Mouse (Mus musculus) Patski (cell line): ENCODE data around the gene Tada2a. TPM values are rescaled to one million over a fixed set of nuclear protein-coding genes. Genes with fewer than 3 reads are reported as not detected.
A peak's percentile ranks its signal among the peaks of the same experiment; 100 is the strongest.

Source experiments
- ATAC-seq: fragments of 100-300 bp; one replicate; pipeline ENCODE4 v1.8.0; 2021
- CTCF ChIA-PET: fragments of 350-600 bp; sonication (Branson Sonifier 250); formaldehyde crosslinking; loops from one replicate; lab custom pipeline; 2022; ENCODE audit warnings: inconsistent platforms; lab: Charles Lee
- POLR2A ChIA-PET: fragments of 350-600 bp; sonication (Branson Sonifier 250); formaldehyde crosslinking; loops from one replicate; lab custom pipeline; 2022; ENCODE audit warnings: antibody characterized with exemption, inconsistent platforms; lab: Charles Lee
- DNase-seq: peaks from one replicate; pipeline ENCODE4 v3.0.0-alpha.2; 2011; ENCODE audit warnings: low read depth, low spot score
- H3K27me3 ChIP-seq: fragments of 371-371 bp; one replicate; pipeline ENCODE4 v1.5.1; 2021
- CTCF ChIP-seq: fragments of 100-300 bp; IDR thresholded peaks from one replicate; pipeline ENCODE4 v1.5.1; 2021
- in situ Hi-C: fragments of 300-500 bp; cut with MboI; formaldehyde crosslinking; loops from 3 replicates; pipeline ENCODE4 v1.11.1; 2018; ENCODE audit warnings: low pct_unique_long_range_greater_than_20kb, mixed read lengths
- polyA plus RNA-seq: library from polyadenylated mRNA; unstranded; gene quantifications from one replicate; pipeline ENCODE4 v1.2.3, GENCODE M21; 2021

Gene Tada2a
- 22.9 TPM for polyA plus RNA-seq

DNA sequence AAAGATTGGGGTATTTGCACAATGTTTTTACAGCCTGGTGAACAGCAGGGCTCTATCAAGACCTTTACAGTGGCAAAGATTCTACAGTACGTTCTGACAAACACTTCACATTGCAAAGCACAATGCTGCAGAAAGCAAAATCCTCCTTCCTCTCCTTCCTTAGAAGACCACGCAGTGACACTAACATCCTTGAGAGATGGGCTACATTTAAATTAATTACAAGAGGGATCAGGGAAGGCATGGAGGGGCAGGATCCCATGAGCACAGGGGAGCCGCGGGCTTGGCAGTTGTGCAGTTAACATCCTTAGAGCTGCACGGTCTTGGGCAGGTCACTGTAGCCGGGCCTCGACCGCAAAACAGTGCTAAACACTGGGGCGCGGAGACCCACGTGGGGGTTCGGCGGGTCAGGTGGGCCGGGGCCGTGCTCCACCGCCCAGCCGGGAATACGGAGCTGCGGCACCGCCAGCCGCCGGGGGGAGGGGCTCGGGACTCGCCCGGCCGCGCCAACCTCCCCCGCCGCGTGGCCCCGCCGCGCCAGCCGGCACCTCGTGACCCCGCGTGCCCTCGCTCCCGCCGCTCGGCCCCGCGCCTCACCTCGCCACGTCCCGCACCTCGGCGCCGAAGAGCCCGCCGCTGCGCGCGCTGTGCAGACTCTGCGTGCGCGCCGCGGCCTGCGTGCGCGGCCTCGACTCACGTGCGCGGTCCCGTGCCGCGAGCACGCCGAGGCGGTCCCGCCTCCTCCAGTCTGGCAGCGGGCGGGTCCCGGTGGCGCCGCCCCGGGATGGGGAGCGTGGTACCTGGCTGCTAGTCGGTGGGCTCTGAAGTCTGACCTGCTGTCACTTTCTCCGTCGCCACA, at the start of gene Tada2a, which contains the start of gene Acaca:
Gene Tada2a (minus strand): TSS at position 658 of the 856 bp plus-strand sequence.
Gene Acaca (plus strand): TSS at position 730 of the 856 bp plus-strand sequence.
- no peaks in the 10 kb centered on the region for H3K27me3 ChIP-seq

DNA sequence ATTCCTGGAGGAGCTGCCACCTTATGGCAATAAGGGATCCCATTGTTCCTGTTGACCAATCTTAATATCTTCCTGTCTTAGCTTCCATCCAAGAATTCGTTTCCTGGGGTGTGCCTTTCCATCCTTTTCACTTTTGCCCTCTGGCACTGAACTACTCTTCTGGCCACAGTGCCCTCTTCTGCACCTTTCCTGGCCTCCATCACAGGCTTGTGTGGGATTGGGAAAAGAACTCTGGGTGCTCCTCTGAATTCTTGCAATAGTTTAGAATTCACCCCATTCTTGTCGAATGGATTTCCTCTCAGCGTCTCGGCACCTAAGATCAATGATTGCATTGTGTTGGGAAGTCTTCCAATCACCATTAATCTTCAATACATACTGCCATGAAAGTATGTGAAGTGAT, 49.2 kb upstream of the Tada2a start:
- no peaks in the 10 kb centered on the region for H3K27me3 ChIP-seq
- TF ChIP-seq CTCF: no peak
- in situ Hi-C loops: no loop called here
- ATAC-seq (no peak), DNase-seq (no peak)
- ChIA-PET CTCF (interaction anchor here (1.2 to 3.0 kb wide), 3 partner anchors 10 to 59 kb away, joined by 3 to 9 read pairs (median 4); no protein-coding TSS in a partner anchor), POLR2A (no interaction called here)

More for the DNA sequence above, at the start of gene Tada2a, which contains the start of gene Acaca:
- ATAC-seq (peak; percentile 83), DNase-seq (no peak)
- in situ Hi-C loops: no loop called here
- ChIA-PET CTCF (interaction anchor here (1.4 kb wide), 1 partner anchor 14 kb away, joined by 4 read pairs; no protein-coding TSS in a partner anchor), POLR2A (no interaction called here)
- TF ChIP-seq CTCF: no peak

DNA sequence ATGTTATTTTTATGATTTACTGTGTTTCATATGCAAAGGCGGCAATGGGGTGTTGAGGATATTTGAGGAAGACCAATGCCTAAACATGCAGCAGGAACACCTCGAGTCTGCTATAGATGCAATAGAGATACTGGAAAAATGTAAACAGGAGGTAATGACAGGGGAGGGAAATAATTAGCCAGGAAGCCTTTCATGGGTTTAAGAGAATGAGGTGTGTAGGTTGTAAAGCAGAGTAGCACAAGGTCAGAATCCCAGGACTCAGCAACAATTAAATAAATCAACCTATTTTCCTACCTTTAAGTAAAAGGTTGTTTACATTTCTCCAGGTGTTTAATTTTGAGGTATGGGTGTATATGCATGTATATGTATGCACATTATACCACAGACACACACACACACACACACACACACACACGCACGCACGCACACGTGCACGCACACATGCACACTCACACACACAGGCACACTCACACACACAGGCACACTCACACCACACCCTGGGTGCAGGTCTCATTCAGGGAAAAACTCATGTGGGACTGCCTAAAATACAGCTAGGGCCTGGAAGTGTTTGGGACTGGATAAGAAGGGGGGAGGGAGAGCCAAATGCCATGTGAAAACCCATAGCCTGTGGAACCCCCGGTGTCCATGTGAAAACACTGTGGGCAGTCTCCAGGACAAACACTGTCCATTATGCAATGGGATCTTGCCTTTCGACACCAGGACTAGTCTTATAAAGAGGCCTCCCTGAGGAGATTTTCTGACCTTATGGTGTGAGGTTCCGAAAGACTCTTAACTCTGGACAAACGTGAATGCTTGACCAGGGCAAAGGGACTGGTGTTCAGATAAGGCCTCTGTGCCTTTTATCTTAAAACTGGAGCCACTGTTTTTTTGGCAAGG, 43.4 kb upstream of the Tada2a start:
- POLR2A ChIA-PET: no interaction called here
- ATAC-seq (no peak), DNase-seq (no peak)
- in situ Hi-C loops: no loop called here
- no peak for TF ChIP-seq CTCF
- CTCF ChIA-PET: no interaction called here
- H3K27me3 ChIP-seq: no peaks in the 10 kb centered on the region

DNA sequence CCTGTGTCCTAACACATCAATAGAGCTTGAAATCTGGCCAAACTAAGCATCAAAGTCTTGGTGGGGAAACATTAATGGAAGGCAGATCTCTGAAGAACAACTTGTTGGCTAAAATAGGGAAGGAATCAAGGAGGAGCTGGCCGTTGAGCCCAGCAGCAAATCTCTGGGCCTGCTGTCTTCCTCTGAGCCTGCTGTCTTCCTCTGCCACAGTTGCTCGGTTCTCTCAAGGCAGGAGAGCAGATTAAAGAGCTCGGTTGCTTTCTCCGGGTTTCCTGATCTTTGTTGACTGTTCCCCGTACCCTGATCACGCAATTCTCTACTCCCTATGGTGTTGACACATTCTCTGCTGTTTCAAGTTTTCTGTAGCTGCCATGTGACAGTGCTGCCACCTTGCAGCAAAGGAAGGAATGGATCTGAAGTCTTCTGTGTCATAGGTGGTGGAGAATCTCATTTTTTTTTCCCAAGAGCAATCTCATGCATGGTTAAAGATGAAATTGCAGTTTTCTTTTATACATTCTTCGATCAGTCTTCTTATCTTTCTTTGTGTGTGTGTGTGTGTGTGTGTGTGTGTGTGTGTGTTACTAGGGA, 39.4 kb upstream of the Tada2a start:
- DNase-seq (no peak), ATAC-seq (peak; percentile 57)
- peak; percentile 80 for TF ChIP-seq CTCF
- no peaks in the 10 kb centered on the region for H3K27me3 ChIP-seq
- ChIA-PET CTCF (interaction anchor here (1.0 to 1.4 kb wide), 6 partner anchors 10 to 106 kb away, joined by 3 to 9 read pairs (median 4); no protein-coding TSS in a partner anchor), POLR2A (no interaction called here)
- in situ Hi-C loops: no loop called here

DNA sequence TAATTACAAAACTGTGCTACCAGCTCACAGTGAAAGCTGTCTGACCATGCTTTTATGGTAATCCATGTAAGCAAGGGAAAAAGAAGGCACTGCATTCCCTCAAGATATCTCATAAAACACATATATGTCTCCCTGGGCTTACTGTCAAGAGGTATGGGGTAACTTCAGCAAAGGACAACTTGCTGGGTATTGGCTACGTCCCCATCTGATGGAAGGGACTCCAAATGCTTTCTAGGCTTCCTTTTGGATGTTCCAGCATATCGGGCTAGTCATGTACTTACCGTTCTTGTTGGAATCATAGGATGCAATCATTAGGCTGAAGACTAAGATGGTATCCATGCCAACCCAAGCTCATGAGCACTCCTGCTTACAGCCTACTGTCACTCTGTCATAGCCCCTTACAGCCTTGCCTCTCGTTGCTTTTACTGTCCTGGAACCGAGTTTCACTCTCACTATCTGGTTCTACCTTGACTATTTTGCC, 37.7 kb upstream of the Tada2a start, which contains the start of gene Gm11437:
Gene Gm11437 (minus strand): TSS at position 431 of the 481 bp plus-strand sequence.
- ChIA-PET POLR2A (interaction anchor here (0.7 kb wide), 1 partner anchor 100 kb away, joined by 6 read pairs; no protein-coding TSS in a partner anchor), CTCF (interaction anchor here (1.8 kb wide), 1 partner anchor 25 kb away, joined by 8 read pairs; no protein-coding TSS in a partner anchor)
- no peak for TF ChIP-seq CTCF
- ATAC-seq (no peak), DNase-seq (no peak)
- in situ Hi-C loops: no loop called here
- no peaks in the 10 kb centered on the region for H3K27me3 ChIP-seq

DNA sequence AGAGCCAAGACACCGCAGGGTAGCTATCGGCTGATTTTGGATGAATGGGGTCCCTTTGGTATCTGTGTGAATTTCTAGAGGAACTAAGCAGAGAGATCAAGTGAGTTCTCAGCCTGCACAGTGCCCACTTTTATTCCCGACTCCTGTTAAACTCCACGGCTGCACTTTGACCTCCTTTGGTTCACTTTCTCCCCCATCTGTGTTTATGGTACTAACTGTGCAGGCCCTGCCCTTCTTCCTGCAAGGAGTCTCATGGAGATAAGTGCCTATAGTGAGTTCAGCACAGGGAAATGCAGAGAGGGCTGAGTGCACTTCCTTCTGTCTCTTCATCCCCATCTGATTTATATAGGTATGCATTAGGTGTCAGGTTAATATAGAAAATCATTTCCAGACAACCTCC, 35.2 kb upstream of the Tada2a start:
- in situ Hi-C loops: no loop called here
- TF ChIP-seq CTCF: no peak
- ATAC-seq (no peak), DNase-seq (no peak)
- H3K27me3 ChIP-seq: no peaks in the 10 kb centered on the region
- ChIA-PET CTCF (interaction anchor here (0.8 kb wide), 1 partner anchor 22 kb away, joined by 3 read pairs; no protein-coding TSS in a partner anchor), POLR2A (no interaction called here)

DNA sequence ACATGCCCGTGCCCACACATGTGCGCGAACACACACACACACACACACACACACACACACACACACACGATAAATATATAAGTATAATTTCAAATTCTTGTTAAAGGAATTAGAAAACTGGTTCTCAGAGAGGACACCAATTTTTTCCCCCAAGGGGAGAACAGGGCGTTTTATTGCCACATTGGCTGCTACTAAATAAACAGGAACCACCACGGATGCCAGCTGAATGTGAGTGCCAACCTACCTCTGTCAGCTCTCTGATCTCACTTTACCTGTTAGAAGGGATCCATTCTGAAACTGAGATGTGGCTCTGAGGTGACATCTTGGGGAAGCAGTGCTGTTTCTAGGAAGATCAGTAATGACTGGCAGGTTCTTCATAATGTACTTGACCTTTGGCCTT, 34.7 kb upstream of the Tada2a start:
- TF ChIP-seq CTCF: no peak

DNA sequence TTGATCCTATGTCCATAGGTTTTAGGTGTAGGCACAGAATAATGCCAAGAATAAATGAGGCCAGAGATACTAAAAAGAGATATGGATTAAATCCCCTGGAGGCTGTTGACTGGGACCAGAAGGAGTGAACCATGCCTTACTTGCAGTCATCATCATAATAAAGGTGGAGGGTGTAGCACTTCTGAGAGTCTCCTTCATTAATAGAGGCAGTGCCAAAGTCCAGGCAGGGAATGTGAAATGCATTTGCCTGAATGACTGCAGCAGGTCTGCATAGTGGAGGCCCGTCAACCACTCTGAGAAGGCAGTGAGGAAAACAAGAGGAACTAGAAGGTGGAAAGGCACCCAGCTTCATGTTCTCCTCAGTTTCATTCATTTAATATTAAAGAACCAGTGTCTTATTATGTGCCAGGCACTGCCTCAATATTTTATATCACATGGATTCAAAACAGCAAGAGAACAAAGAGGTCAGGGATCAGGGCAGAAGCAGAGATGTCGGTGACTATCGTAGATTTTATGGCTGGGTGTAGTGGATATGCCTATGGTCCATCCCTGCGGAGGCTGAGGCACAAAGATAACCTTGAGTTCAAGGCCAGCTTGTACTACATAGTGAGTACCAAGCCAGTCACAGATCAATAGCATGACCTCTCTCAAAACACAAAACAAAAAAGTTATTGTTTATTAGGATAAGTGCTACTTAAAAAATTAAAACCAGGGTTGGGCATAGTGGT, 27.3 kb upstream of the Tada2a start:
- in situ Hi-C loops: no loop called here
- DNase-seq (no peak), ATAC-seq (no peak)
- no peaks in the 10 kb centered on the region for H3K27me3 ChIP-seq
- ChIA-PET CTCF (no interaction called here), POLR2A (interaction anchor here (0.7 kb wide), 1 partner anchor 24 kb away, joined by 3 read pairs; no protein-coding TSS in a partner anchor)
- no peak for TF ChIP-seq CTCF

More for the DNA sequence above, 34.7 kb upstream of the Tada2a start:
- in situ Hi-C loops: no loop called here
- ChIA-PET CTCF (interaction anchor here (0.8 kb wide), 1 partner anchor 22 kb away, joined by 3 read pairs; no protein-coding TSS in a partner anchor), POLR2A (no interaction called here)
- no peak for DNase-seq
- ATAC-seq: no peak
- no peaks in the 10 kb centered on the region for H3K27me3 ChIP-seq

DNA sequence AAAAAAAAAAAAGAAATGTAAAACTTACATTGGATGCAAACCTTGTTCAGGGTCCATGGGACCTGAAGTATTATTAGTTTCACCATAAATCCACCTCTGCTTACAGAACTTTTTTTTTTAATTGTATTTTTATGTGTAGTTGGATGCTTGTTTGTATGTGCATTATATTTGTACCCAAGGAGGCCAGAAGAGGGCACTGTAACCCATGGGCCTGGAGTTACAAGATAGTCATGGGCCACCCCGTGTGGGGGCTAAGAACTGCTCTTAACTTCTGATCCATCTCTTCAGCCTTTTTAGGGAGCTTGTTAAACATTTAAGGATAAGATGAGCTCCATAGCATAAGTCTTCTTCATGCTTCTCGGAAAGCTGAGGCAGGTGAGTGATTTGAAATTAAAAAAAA, 21.5 kb upstream of the Tada2a start:
- ATAC-seq (no peak), DNase-seq (no peak)
- H3K27me3 ChIP-seq: no peaks in the 10 kb centered on the region
- in situ Hi-C loops: no loop called here
- peak; percentile 55 for TF ChIP-seq CTCF
- ChIA-PET CTCF (no interaction called here), POLR2A (no interaction called here)
